Mouse (Mus musculus) ovary, postnatal 10 days (tissue): ENCODE measurements around the gene Gm4869.
"Not testable (repeated sequence)": the region's sequence is repeated elsewhere in the genome, so short reads cannot be mapped to it uniquely, and the experiment has no call there.

Experiments used
- DNase-seq: peaks from one replicate; pipeline ENCODE4 v3.0.0; 2022; ENCODE audit warnings: low spot score

Gm4869 gene

GRCm38 (mm10) chr5:140445345-140445744 is at the start of gene Gm4869:
Gene Gm4869, plus strand, starts transcription at chr5:140445645.
- no peak for DNase-seq

GRCm38 (mm10) chr5:140396166-140396940 is 49.1 kb upstream of the Gm4869 start:
- no peak for DNase-seq

GRCm38 (mm10) chr5:140402640-140403270 is 42.7 kb upstream of the Gm4869 start:
- DNase-seq = no peak

- DNase-seq = no peak
Observed at GRCm38 (mm10) chr5:140405126-140405525, 40.3 kb upstream of the Gm4869 start.

- no peak for DNase-seq
Observed at GRCm38 (mm10) chr5:140406666-140407065, 38.8 kb upstream of the Gm4869 start.

GRCm38 (mm10) chr5:140408801-140409200 is 36.6 kb upstream of the Gm4869 start:
- DNase-seq = no peak

- no peak for DNase-seq
Observed at GRCm38 (mm10) chr5:140411339-140411738, 34.1 kb upstream of the Gm4869 start.

- no peak for DNase-seq
Observed at GRCm38 (mm10) chr5:140414647-140415046, 30.8 kb upstream of the Gm4869 start.

- DNase-seq = no peak
Observed at GRCm38 (mm10) chr5:140418106-140418488, 27.3 kb upstream of the Gm4869 start.

GRCm38 (mm10) chr5:140418489-140419441 is 26.7 kb upstream of the Gm4869 start, which contains the start of gene Eif3b:
Gene Eif3b, plus strand, starts transcription at chr5:140419328.
- DNase-seq = peak; percentile 84

- DNase-seq = no peak
Observed at GRCm38 (mm10) chr5:140419442-140420080, 25.9 kb upstream of the Gm4869 start.

- DNase-seq = no peak
Observed at GRCm38 (mm10) chr5:140420616-140421015, 24.8 kb upstream of the Gm4869 start.

- DNase-seq = no peak
Observed at GRCm38 (mm10) chr5:140425016-140425783, 20.2 kb upstream of the Gm4869 start.

- not testable (repeated sequence) for DNase-seq
Observed at GRCm38 (mm10) chr5:140439117-140439516, 6.3 kb upstream of the Gm4869 start.

- DNase-seq = no peak
Observed at GRCm38 (mm10) chr5:140441406-140441805, 4.0 kb upstream of the Gm4869 start.

- DNase-seq = no peak
Observed at GRCm38 (mm10) chr5:140444012-140444411, 1.4 kb upstream of the Gm4869 start.

- no peak for DNase-seq
Observed at GRCm38 (mm10) chr5:140446054-140446453, 609 bp downstream of the Gm4869 start.

GRCm38 (mm10) chr5:140454488-140454887 is 9.0 kb downstream of the Gm4869 start:
- no peak for DNase-seq

GRCm38 (mm10) chr5:140455466-140455865 is 10.0 kb downstream of the Gm4869 start:
- DNase-seq = no peak

- DNase-seq = no peak
Observed at GRCm38 (mm10) chr5:140461476-140461875, 16.0 kb downstream of the Gm4869 start.

GRCm38 (mm10) chr5:140463151-140463550 is 17.7 kb downstream of the Gm4869 start:
- not testable (repeated sequence) for DNase-seq
